Mouse (Mus musculus): Measurements from ENCODE around the gene Ap5s1. TPM values are rescaled to one million over a fixed set of nuclear protein-coding genes. Genes with fewer than 3 reads are reported as not detected.
"Not testable (repeated sequence)": the region's sequence is repeated elsewhere in the genome, so short reads cannot be mapped to it uniquely, and the experiment has no call there.

The Ap5s1 gene
- polyA plus RNA-seq, 1 experiment from 2014 or later: 18.4 TPM

DNA sequence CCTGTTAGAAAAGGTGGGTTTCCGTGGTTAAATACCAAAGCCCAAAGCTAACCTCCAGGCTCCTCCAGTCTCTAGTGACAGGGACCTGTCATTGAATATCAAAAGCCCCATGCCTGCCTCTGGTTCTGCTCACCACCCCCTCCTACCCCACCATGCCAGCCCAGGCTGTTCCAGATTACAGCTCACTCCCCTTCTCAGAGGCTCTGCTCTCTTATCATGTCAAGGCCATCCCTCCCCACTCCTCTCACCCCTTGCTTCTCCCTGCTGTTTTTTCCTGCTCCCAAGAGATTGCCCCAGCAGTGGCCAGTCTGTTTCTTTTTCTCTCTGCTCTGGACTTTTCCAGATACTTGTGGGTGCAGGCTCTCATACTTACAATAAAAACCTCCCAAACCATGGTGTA, 16.7 kb downstream of the Ap5s1 start:
- H3K36me3 ChIP-seq (ENCODE audit: control insufficient read depth, insufficient read depth): no peaks in the 10 kb centered on the region
- WGBS (ENCODE audit: insufficient replicate concordance): 35% methylated on average over 1 of the region's 1 CpGs
- H3K9me3 ChIP-seq (replicated peaks; ENCODE audit: control insufficient read depth, low read length): no peaks in the 10 kb centered on the region
- ATAC-seq (ENCODE audit: low read depth): peak; percentile 99
- peak overlapping the region; percentile 96 for H3K27ac ChIP-seq (ENCODE audit: low read length)
- peak overlapping the region; percentile 54 for H3K9ac ChIP-seq (ENCODE audit: low read depth, low read length)
- H3K4me3 ChIP-seq (ENCODE audit: low read depth, low read length): no peak overlapping the region
- no peaks in the 10 kb centered on the region for H3K27me3 ChIP-seq (ENCODE audit: control insufficient read depth, insufficient read depth, low read depth, low read length)
- peak overlapping the region; percentile 47 for H3K4me2 ChIP-seq (ENCODE audit: low read depth, low read length)
- peaks cover 39% of the 10 kb centered on the region for H3K4me1 ChIP-seq (ENCODE audit: control insufficient read depth, low read depth, low read length)

GRCm38 (mm10) chr2:131225178-131225577, 18.3 kb downstream of the Ap5s1 start:
- Histone ChIP-seq H3K4me1 (ENCODE audit: control insufficient read depth, low read depth, low read length) (peaks cover 39% of the 10 kb centered on the region), H3K4me3 (ENCODE audit: low read depth, low read length) (no peak overlapping the region), H3K9ac (ENCODE audit: low read depth, low read length) (no peak overlapping the region), H3K4me2 (ENCODE audit: low read depth, low read length) (no peak overlapping the region), H3K27me3 (ENCODE audit: control insufficient read depth, insufficient read depth, low read depth, low read length) (no peaks in the 10 kb centered on the region), H3K36me3 (ENCODE audit: control insufficient read depth, insufficient read depth) (no peaks in the 10 kb centered on the region), H3K27ac (ENCODE audit: low read length) (peak overlapping the region; percentile 43; the same call in 1 of the 2 replicates), H3K9me3 (replicated peaks; ENCODE audit: control insufficient read depth, low read length) (no peaks in the 10 kb centered on the region)
- no peak for ATAC-seq (ENCODE audit: low read depth)
- WGBS (ENCODE audit: insufficient replicate concordance): 90% methylated on average over 6 of the region's 6 CpGs

DNA sequence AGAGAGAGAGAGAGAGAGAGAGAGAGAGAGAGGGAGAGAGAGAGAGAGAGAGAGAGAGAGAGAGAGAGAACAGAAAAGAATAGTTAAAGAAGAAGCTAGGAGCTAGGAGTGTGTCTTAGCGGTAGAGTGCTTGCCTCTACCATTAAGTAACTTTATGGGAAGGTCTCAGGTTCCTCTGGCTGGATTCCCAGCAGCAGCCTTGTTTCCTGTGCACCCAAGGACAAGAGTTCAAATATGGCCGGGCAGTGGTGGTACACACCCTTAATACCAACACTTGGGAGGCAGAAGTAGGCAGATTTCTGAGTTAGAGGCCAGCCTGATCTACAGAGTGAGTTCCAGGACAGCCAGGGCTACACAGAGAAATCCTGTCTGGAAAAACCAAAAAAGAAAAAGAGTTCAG, 19.8 kb downstream of the Ap5s1 start:
- not testable (repeated sequence) for H3K4me3 ChIP-seq (ENCODE audit: low read depth, low read length); H3K9me3 ChIP-seq (replicated peaks; ENCODE audit: control insufficient read depth, low read length); H3K27me3 ChIP-seq (ENCODE audit: control insufficient read depth, insufficient read depth, low read depth, low read length); H3K4me2 ChIP-seq (ENCODE audit: low read depth, low read length); H3K27ac ChIP-seq (ENCODE audit: low read length); H3K36me3 ChIP-seq (ENCODE audit: control insufficient read depth, insufficient read depth); ATAC-seq (ENCODE audit: low read depth); H3K9ac ChIP-seq (ENCODE audit: low read depth, low read length)
- 60% methylated on average over 2 of the region's 2 CpGs for WGBS (ENCODE audit: insufficient replicate concordance)
- H3K4me1 ChIP-seq (ENCODE audit: control insufficient read depth, low read depth, low read length): peaks cover 37% of the 10 kb centered on the region

- ATAC-seq (ENCODE audit: low read depth): no peak
- Histone ChIP-seq H3K4me2 (ENCODE audit: low read depth, low read length) (no peak overlapping the region), H3K9ac (ENCODE audit: low read depth, low read length) (no peak overlapping the region), H3K9me3 (replicated peaks; ENCODE audit: control insufficient read depth, low read length) (no peaks in the 10 kb centered on the region), H3K4me3 (ENCODE audit: low read depth, low read length) (no peak overlapping the region), H3K36me3 (ENCODE audit: control insufficient read depth, insufficient read depth) (no peaks in the 10 kb centered on the region), H3K27me3 (ENCODE audit: control insufficient read depth, insufficient read depth, low read depth, low read length) (no peaks in the 10 kb centered on the region), H3K27ac (ENCODE audit: low read length) (no peak overlapping the region), H3K4me1 (ENCODE audit: control insufficient read depth, low read depth, low read length) (peaks cover 35% of the 10 kb centered on the region)
- 49% methylated on average over 3 of the region's 3 CpGs for WGBS (ENCODE audit: insufficient replicate concordance)
Observed at GRCm38 (mm10) chr2:131227243-131227642, 20.4 kb downstream of the Ap5s1 start.

GRCm38 (mm10) chr2:131232558-131232957, 25.7 kb downstream of the Ap5s1 start:
- Histone ChIP-seq H3K4me3 (ENCODE audit: low read depth, low read length) (no peak overlapping the region), H3K4me1 (ENCODE audit: control insufficient read depth, low read depth, low read length) (peaks cover 37% of the 10 kb centered on the region), H3K27me3 (ENCODE audit: control insufficient read depth, insufficient read depth, low read depth, low read length) (no peaks in the 10 kb centered on the region), H3K9ac (ENCODE audit: low read depth, low read length) (no peak overlapping the region; the same call in 1 of the 2 replicates), H3K27ac (ENCODE audit: low read length) (peak overlapping the region; percentile 77), H3K4me2 (ENCODE audit: low read depth, low read length) (peak overlapping the region; percentile 35), H3K36me3 (ENCODE audit: control insufficient read depth, insufficient read depth) (no peaks in the 10 kb centered on the region), H3K9me3 (replicated peaks; ENCODE audit: control insufficient read depth, low read length) (no peaks in the 10 kb centered on the region)
- 77% methylated on average over 2 of the region's 2 CpGs for WGBS (ENCODE audit: insufficient replicate concordance)
- ATAC-seq (ENCODE audit: low read depth): peak; percentile 54

DNA sequence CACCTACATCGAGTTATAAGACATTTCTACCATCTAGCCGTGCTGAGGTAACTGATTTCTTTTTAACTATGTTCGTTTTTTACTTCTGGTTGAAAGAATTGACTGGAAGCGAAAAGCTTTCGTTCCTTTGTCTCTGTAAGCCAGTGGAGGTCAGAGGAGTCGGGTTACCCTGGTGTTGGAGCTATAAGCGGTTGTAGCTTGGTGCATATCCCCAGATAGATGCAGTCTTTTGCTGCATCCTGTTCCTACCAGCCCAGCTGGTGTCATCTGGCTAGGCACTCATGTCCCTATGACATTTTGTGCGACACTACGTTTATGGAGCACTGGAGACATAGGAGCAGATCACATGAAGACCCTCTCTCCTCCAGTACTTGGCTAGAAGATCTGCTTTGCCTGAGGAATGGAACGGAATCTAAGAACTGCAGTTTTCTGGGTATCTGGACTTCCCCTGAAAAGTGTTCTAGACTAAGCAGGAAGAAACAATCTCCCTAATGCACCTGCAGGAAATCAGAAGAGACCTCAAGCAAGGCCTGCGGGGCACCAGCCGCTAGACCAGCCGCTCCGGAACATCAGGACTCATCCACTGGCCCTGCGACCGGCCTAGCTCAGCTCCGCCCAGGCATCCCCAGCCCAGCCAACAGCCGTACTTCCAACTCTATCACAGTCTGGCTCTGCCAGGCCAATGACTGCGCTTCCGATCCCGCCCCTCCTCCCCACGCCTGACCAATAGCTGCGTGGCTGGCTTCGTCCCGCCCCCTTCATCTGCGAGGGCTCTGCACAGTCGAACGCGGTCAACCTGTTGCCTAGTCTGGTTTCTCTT, 26.6 kb downstream of the Ap5s1 start, which contains the start of gene Mavs:
Gene Mavs, plus strand, starts transcription at position 757 of the 820 bp plus-strand sequence.
- H3K27ac ChIP-seq (ENCODE audit: low read length): peak within 1 kb of the TSS; percentile 83
- 14% methylated on average over 29 of the region's 29 CpGs for whole genome bisulfite sequencing (ENCODE audit: insufficient replicate concordance)
- H3K27me3 ChIP-seq (ENCODE audit: control insufficient read depth, insufficient read depth, low read depth, low read length): no peaks in the 10 kb centered on the region
- no peaks in the 10 kb centered on the region for H3K9me3 ChIP-seq (replicated peaks; ENCODE audit: control insufficient read depth, low read length)
- peak within 1 kb of the TSS; percentile 68 for H3K4me3 ChIP-seq (ENCODE audit: low read depth, low read length)
- peak; percentile 99 for ATAC-seq (ENCODE audit: low read depth)
- H3K4me2 ChIP-seq (ENCODE audit: low read depth, low read length): peak within 1 kb of the TSS; percentile 87
- H3K36me3 ChIP-seq (ENCODE audit: control insufficient read depth, insufficient read depth): no peaks in the 10 kb centered on the region
- H3K9ac ChIP-seq (ENCODE audit: low read depth, low read length): peak within 1 kb of the TSS; percentile 77
- H3K4me1 ChIP-seq (ENCODE audit: control insufficient read depth, low read depth, low read length): peaks cover 37% of the 10 kb centered on the region

DNA sequence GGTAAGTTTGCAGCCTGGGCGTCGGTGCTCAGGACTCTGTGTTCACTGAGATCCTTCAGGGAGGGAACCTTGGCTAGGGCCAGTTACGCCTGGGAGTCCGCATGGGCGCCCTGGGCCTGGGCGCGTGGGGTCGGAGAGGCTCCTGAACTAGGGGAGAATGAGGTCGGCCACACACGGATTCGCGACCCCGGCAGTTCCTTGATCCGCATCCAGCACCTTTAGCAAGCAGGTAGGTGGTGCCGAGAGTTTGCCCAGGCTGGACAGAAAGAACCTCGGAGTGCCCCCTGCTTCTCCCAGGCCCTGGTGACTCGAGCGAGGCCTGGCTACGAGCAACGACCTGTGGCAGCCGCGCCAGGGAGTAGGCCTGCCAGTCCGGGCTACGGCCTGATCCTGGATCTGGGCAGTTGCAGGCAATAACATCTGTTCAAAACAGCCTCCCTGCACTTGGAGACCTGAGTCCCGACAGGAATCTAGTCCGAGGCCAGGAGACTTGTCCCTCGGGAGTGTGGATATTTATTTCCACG, 27.3 kb downstream of the Ap5s1 start:
- ATAC-seq (ENCODE audit: low read depth): peak; percentile 30
- Histone ChIP-seq H3K4me3 (ENCODE audit: low read depth, low read length) (peak overlapping the region; percentile 68), H3K27ac (ENCODE audit: low read length) (peak overlapping the region; percentile 83), H3K27me3 (ENCODE audit: control insufficient read depth, insufficient read depth, low read depth, low read length) (no peaks in the 10 kb centered on the region), H3K4me2 (ENCODE audit: low read depth, low read length) (peak overlapping the region; percentile 87), H3K9ac (ENCODE audit: low read depth, low read length) (peak overlapping the region; percentile 77), H3K4me1 (ENCODE audit: control insufficient read depth, low read depth, low read length) (peaks cover 37% of the 10 kb centered on the region), H3K36me3 (ENCODE audit: control insufficient read depth, insufficient read depth) (peaks cover 6% of the 10 kb centered on the region), H3K9me3 (replicated peaks; ENCODE audit: control insufficient read depth, low read length) (no peaks in the 10 kb centered on the region)
- 8% methylated on average over 28 of the region's 28 CpGs for WGBS (ENCODE audit: insufficient replicate concordance)

GRCm38 (mm10) chr2:131234970-131235635, 28.2 kb downstream of the Ap5s1 start:
- peaks cover 37% of the 10 kb centered on the region for H3K4me1 ChIP-seq (ENCODE audit: control insufficient read depth, low read depth, low read length)
- WGBS (ENCODE audit: insufficient replicate concordance): 35% methylated on average over 7 of the region's 7 CpGs
- H3K9me3 ChIP-seq (replicated peaks; ENCODE audit: control insufficient read depth, low read length): no peaks in the 10 kb centered on the region
- H3K9ac ChIP-seq (ENCODE audit: low read depth, low read length): peak overlapping the region; percentile 77
- H3K27me3 ChIP-seq (ENCODE audit: control insufficient read depth, insufficient read depth, low read depth, low read length): no peaks in the 10 kb centered on the region
- peak overlapping the region; percentile 87 for H3K4me2 ChIP-seq (ENCODE audit: low read depth, low read length)
- peak overlapping the region; percentile 83 for H3K27ac ChIP-seq (ENCODE audit: low read length)
- ATAC-seq (ENCODE audit: low read depth): no peak
- peak overlapping the region; percentile 68 for H3K4me3 ChIP-seq (ENCODE audit: low read depth, low read length)
- peaks cover 10% of the 10 kb centered on the region for H3K36me3 ChIP-seq (ENCODE audit: control insufficient read depth, insufficient read depth)

GRCm38 (mm10) chr2:131242180-131242579, 35.3 kb downstream of the Ap5s1 start:
- Histone ChIP-seq H3K9me3 (replicated peaks; ENCODE audit: control insufficient read depth, low read length) (no peaks in the 10 kb centered on the region), H3K36me3 (ENCODE audit: control insufficient read depth, insufficient read depth) (peaks cover 68% of the 10 kb centered on the region), H3K4me3 (ENCODE audit: low read depth, low read length) (no peak overlapping the region), H3K4me1 (ENCODE audit: control insufficient read depth, low read depth, low read length) (peaks cover 20% of the 10 kb centered on the region), H3K4me2 (ENCODE audit: low read depth, low read length) (no peak overlapping the region), H3K27ac (ENCODE audit: low read length) (0 out of 2 replicates have a peak overlapping the region, but pooled peaks have one; percentile 18), H3K27me3 (ENCODE audit: control insufficient read depth, insufficient read depth, low read depth, low read length) (no peaks in the 10 kb centered on the region), H3K9ac (ENCODE audit: low read depth, low read length) (no peak overlapping the region)
- ATAC-seq (ENCODE audit: low read depth): no peak

Data from liver, embryonic 16.5 days (tissue).